11 mouse cellular contexts compared by ENCODE assay signal in the genomic region with DNA sequence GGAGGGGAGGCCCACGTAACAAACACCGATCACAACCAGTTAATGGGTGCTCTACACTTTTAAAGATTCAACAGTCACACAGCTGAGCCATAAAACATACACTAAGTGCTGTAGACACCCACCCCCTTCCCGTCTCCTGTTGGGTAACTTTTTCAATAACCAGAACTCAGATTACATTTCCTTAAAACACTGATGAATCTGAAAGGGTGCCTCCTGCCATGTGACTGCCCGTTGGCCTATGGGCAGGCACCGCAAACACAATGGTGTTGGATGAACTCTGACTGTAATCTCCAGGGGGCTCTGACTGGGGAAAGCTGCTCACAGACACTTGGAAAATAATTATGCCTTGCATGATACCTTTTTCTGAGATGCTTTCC.
DNase-seq lines count a peak whose midpoint lies in the region; ATAC-seq lines count a peak whose summit lies in the region.
"Had no signal": no experiment of that assay in that cellular context is flagged by ENCODE, and none has a peak within 500 bp of the region (broad histone marks: within the 10 kb centered on the region; RNA-seq: fewer than 3 reads in every experiment).

No protein-coding gene starts in this region.

- whole genome bisulfite sequencing in lung, embryonic 16.5 days: 37% methylated on average over 3 of the region's 5 CpGs
- 53% methylated on average over 5 of the region's 5 CpGs for WGBS in limb, embryonic 10.5 days
- WGBS in neural tube, embryonic 14.5 days: 11% methylated on average over 5 of the region's 5 CpGs

- peaks cover 8% of the 10 kb centered on the region; the same call in 1 of the 2 replicates for H3K4me1 ChIP-seq in lung, embryonic 16.5 days (replicated peaks; ENCODE audit: control insufficient read depth, insufficient read depth, low read length)
- peaks cover 19% of the 10 kb centered on the region for H3K4me1 ChIP-seq in limb, embryonic 10.5 days
- 0 out of 2 replicates have a peak, but pooled peaks cover 4% of the 10 kb centered on the region for H3K4me1 ChIP-seq in neural tube, embryonic 14.5 days (ENCODE audit: control insufficient read depth, insufficient read depth, low read length)

- H3K27me3 ChIP-seq in lung, embryonic 16.5 days (ENCODE audit: control insufficient read depth, insufficient read depth, low read depth, low read length): no peaks in the 10 kb centered on the region
- no peaks in the 10 kb centered on the region for H3K27me3 ChIP-seq in limb, embryonic 10.5 days (ENCODE audit: low read depth, poor library complexity, severe bottlenecking)
- H3K27me3 ChIP-seq in neural tube, embryonic 14.5 days (ENCODE audit: control insufficient read depth, insufficient read depth, low read length): no peaks in the 10 kb centered on the region
- H3K27me3 ChIP-seq: Patski had no signal

- no peaks in the 10 kb centered on the region for H3K9me3 ChIP-seq in lung, embryonic 16.5 days (ENCODE audit: control insufficient read depth, low read length)
- no peaks in the 10 kb centered on the region for H3K9me3 ChIP-seq in limb, embryonic 10.5 days (replicated peaks)
- no peaks in the 10 kb centered on the region for H3K9me3 ChIP-seq in neural tube, embryonic 14.5 days (ENCODE audit: control insufficient read depth, low read length)

- H3K4me3 ChIP-seq in lung, embryonic 16.5 days (ENCODE audit: low read length): no peak overlapping the region
- H3K4me3 ChIP-seq in limb, embryonic 10.5 days: peak overlapping the region; percentile 11; the same call in 1 of the 2 replicates
- H3K4me3 ChIP-seq in neural tube, embryonic 14.5 days (ENCODE audit: low read depth, low read length): no peak overlapping the region; the same call in 1 of the 2 replicates

- peak overlapping the region; percentile 57 for H3K27ac ChIP-seq in lung, embryonic 16.5 days (ENCODE audit: low read length)
- H3K27ac ChIP-seq in limb, embryonic 10.5 days: peak overlapping the region; percentile 38; the same call in 1 of the 2 replicates
- H3K27ac ChIP-seq in neural tube, embryonic 14.5 days (ENCODE audit: low read depth, low read length): no peak overlapping the region

- DNase-seq in embryo, embryonic 11 days: peak; percentile 51
- DNase-seq in embryo, embryonic 10 days (ENCODE audit: low spot score): no peak
- no peak for DNase-seq in lung, postnatal 10 days
- DNase-seq in limb, embryonic 10.5 days (ENCODE audit: low spot score): peak; percentile 37
- no peak for DNase-seq in right cerebral cortex, adult 2 months (ENCODE audit: low spot score in 2 of 2)
- no peak for DNase-seq in urinary bladder, postnatal 4 days (ENCODE audit: low spot score in 2 of 2)
- DNase-seq: kidney, postnatal 25 days had no signal

- H3K9ac ChIP-seq in lung, embryonic 16.5 days (ENCODE audit: low read length): no peak overlapping the region
- H3K9ac ChIP-seq in neural tube, embryonic 14.5 days (replicated peaks; ENCODE audit: low read depth, low read length): no peak overlapping the region

- peak overlapping the region; percentile 12; the same call in 1 of the 2 replicates for H3K4me2 ChIP-seq in lung, embryonic 16.5 days (ENCODE audit: low read depth, low read length)
- H3K4me2 ChIP-seq in neural tube, embryonic 14.5 days (ENCODE audit: low read depth, low read length): peak overlapping the region; percentile 16; the same call in 1 of the 2 replicates
- H3K4me2 ChIP-seq: liver, embryonic 11.5 days had no signal

- ATAC-seq in lung, embryonic 16.5 days (ENCODE audit: low read depth): peak; percentile 41
- ATAC-seq in neural tube, embryonic 14.5 days (ENCODE audit: low read depth): peak; percentile 23; the same call in 1 of the 2 replicates
- ATAC-seq: Patski had no signal

- peaks cover 3% of the 10 kb centered on the region; the same call in 1 of the 2 replicates for H3K36me3 ChIP-seq in lung, embryonic 16.5 days (ENCODE audit: control insufficient read depth, insufficient read depth, low read length)
- H3K36me3 ChIP-seq in limb, embryonic 10.5 days: peaks cover 13% of the 10 kb centered on the region
- H3K36me3 ChIP-seq in neural tube, embryonic 14.5 days (ENCODE audit: control insufficient read depth, insufficient read depth, low read length): no peaks in the 10 kb centered on the region

Comparison
In these comparisons a context has a peak if more than half of its experiments do, and no peak if none do; other contexts are left out.
1. DNase-seq: peak in embryo, embryonic 11 days (single experiment) and limb, embryonic 10.5 days (single experiment); none in embryo, embryonic 10 days (single experiment), lung, postnatal 10 days (single experiment), right cerebral cortex, adult 2 months (0 of 2) and urinary bladder, postnatal 4 days (0 of 2).